Mouse (Mus musculus) 3134 (cell line): Measurements from ENCODE around the gene Gsdme.

Experiments
- DNase-seq: peaks from one replicate; pipeline ENCODE4 v3.0.0-alpha.2; 2011; ENCODE audit warnings: low spot score; ENCODE audit not compliant: insufficient read length; ENCODE audit errors: extremely low read depth

The Gsdme gene

DNA sequence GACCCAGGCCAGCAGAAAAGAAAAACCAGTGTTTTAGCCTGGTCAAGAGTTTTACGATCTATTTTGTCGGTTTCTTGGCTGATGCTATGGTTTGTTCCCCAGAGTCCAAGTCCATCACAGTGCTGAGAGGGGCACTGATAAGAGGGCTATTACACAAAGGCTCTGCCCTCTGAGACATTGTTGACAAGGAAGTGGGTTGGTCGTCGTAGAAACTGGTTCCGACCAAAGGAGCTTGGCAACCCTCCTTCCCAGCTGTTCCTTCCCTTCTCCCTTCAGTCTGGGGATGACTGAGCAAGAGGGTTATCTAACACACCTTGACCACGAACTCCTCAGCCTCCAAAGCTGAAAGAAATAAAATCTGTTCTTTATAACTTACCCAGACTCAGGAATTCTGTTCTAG, at the start of gene Gsdme:
Gsdme (minus strand) TSS at position 193 of the 400 bp plus-strand sequence.
- no peak for DNase-seq

DNA sequence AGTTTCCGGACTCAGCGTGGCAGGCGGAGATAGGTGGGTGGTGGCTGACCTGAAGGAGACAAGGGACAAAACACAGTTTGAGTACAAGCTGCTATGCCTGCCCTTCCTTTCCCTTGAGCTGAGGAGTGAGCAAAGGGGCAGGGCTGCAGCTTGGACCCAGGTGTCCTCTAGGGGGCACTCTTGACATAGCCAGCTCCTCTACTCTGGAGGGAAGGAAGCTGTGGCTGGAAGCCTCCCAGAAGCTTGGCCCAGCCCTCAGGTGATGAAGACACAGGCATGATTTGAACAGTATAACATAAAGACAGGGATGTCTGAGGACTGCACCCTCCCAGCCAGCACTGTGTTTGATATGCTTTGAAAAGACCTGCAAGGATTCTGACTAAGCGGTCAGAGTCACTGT, 49.0 kb upstream of the Gsdme start:
- no peak for DNase-seq

DNA sequence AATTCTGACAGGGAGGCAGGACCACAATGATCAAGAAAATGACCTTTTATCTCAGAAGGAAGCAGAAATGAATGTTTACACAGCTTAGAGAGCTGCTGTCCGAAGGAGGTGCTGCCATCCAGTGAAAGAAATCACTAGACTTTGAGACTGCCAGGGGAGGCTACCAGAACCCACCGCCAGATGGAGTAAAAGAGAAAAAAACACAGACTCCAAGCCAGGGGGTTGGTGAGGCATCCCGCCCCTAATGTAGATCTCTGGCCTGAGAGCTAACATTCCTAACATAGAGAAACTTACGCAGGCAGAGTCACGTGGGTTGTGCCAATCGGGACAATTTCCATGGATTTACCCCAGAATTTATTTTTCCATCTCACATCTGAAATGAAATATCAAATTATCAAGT, 45.4 kb upstream of the Gsdme start:
- DNase-seq: no peak

DNA sequence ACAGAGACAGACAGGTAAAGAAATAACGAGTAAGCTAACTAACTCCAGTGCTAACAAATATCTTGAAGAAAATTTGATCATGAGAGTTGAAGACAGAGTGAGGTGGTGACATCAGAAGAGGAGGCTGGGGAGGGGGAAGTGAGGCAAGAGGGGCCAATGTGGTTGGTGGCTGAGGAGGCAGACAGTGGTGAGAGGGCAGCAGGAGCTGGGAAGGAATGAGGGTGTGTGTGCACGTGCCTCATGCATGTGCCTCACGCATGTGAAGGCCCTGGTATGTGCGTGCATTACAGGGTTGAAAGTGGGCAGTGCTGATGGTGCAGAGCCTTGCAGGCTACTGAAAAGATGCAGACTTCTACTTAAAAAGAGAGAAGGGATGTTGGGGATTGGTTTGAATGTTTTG, 43.0 kb upstream of the Gsdme start:
- no peak for DNase-seq

DNA sequence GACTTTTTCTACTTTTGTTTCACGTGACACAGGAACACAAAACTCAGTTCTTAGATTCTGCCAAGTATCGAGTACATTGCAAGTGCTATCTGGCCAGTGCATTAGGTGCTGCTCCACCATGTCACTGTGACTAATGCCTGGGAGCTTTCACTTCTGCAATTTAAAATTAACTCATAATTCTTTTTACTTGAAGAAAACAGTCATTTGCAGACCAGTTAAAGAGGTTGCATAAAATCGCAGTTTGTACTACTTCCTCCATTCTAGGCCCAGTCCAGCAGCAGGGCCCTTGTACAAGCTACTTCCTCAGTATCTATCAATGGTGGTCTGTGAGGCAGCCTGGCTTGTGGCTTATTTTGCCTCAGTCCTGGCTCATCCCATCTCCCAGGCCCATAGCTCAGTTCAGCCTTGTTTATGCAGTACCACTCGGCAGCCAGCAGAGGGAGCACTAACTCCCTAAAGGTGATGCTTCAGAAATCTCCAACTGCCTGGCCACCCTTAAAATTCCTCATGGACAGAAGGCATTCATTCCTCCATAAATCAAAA, 41.4 kb upstream of the Gsdme start:
- DNase-seq: no peak

DNA sequence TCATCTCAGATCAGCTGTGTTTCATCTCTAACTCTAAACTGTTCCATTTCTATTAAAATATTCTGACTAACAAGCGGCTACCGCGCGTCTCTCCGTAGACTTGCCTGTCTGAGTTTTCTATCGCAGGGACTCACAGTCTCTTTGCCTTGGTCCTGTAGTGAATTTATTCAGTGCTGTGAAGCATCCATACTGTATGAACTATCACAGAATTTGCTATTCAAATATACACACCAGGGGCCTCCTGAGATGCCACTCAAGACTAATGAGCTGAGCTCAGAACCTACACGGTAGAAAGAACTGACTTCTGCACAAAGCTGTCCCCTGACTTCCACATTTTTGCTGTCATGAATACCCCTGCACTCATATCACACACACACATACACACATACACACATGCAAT, 37.5 kb upstream of the Gsdme start:
- DNase-seq: no peak

DNA sequence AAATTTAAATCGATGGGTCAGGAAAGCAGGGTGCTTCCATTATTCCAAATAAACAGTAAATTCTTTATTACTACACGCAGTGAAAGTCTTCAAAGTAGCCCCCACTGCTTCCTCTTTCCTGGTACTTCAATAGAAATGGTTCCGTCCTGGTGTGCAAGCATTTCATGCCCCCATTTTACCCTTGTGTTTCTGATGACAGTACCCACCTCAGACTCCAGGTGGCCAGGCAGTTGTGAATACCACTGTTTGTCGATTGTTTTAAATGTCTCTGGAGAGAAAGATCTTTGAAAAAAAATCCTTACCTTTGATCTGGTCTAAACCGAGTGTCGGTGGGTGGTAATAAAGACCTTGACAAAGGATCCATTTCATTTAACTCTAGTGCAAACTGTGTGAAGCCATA, 37.0 kb upstream of the Gsdme start:
- no peak for DNase-seq

DNA sequence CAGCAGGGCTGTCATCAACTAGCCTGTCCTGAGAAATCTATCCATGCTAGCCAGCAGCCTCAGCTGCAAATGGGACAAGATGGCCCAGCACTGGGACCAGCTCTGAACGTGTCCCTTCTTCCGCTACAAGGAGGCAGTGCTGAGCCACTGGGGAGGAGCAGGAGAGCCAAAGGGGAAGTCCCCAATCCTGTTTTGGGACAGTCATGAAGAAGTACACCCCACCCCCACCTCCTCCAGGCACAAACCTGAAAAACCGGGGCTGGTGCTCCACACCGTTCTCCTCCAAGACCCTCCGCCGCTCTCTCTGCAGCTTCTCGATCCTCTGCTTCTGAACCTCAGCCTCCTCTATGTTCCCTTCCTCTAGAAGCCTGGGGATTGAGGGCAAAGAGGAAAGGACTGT, 35.4 kb upstream of the Gsdme start:
- no peak for DNase-seq

DNA sequence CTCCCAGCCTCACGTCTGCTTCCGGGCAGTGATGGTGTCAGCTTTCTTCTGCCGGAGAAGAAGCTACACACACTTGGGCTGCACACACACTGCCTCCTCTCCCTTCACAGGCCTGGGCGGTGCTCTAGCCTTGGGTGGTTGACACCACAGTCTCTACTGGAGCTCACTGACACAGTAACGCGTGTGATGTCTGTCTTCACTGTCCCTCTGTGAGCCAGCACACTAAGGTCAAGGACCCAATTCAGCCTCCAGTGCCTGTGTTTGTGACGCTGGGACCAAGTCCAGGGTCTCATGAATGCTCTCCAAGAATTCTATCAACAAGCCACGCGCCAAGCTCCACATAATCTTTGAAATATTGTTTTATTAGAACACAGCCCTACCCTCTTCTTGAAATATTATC, 34.0 kb upstream of the Gsdme start:
- no peak for DNase-seq

DNA sequence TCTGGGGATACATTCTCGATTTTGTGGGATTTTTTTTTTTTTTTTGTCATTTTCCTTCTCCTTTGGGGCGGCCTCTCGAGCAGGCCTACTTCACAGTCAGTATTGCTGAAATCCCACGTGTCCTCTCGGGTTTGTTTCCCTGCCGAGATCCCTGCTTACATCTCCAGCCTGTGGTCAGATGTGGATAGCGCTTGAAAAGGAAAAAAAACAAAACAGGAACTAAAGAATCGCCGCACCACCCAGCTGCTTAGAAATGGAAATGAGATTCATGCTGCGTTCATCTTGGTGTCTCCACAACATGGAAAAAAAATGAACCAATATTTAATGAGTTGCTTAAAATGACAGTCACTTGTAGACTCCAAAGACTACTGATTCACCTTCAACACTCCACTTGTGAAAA, 31.5 kb upstream of the Gsdme start:
- DNase-seq: no peak

DNA sequence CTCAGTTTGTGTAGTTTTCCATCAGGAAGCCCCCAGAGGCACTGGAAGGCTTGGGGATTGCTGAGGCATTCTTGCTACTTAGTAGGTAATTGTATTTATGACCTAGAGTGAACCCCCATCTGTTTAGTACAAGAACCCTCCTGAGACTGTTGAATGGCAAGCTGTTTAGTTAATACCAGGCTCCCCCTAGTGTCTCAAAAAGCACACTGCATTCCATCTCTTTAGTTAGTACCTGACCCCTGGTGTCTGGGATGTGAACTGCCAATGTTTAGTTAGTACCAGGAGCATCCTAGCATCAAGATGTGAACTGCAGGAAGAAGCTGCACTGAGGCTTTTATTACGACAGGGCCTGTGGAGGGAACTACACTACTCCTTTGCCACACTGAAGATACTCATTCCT, 30.5 kb upstream of the Gsdme start:
- DNase-seq: peak; percentile 52

DNA sequence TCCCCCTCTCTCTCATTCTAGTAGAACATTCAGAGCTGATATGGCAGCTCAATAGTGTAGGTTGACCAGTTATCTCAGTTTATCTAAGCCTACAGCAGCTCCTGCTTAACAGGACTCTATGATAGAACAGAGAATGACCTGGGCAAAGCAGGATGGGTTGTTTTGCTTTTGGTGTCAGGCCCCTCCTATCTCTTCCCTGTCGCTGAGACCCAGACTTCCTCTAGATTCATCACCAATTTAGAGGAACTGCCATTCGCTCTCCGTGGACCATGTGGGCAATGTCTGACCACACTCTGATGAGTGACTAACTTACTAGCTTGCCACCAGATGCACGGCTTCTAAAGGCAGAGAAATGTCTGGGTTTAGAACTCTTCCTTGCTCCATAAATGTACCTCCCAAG, 28.0 kb upstream of the Gsdme start:
- DNase-seq: no peak

DNA sequence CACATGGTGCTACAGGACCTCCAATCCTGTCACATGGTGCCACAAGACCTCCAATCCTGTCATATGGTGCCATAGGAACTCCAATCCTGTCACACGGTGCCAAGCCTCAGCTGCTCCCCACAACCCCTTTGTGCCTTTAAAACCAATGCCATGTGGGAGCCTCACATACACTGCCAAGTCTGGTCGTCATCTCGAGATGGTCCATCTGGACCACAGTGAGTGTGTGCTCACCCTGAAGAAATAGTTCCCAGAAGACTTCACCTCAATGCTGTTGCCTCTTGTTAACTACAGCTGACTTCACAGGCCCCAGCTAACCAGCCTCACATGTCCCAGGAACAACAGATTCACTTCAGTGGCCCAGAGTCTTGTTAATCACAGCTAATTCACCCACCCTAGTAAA, 23.2 kb upstream of the Gsdme start:
- no peak for DNase-seq

DNA sequence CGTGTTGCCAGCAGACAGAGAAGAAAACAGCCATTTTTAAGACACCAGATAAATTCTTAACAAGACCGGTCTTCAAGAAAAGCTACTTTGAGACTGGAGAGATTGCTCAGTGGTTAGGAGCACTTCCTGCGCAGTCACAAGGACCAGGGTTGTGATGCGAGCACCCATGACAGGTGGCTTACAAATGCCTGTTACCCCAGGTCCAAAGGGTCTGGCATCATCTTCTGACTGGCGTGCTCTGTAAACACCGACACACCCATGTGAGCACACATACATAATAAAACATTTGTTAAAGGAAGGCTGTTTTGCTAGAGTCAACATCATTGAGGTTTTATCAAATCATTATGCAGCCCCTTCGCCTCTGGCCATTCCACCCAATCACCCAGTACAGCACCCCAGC, 16.0 kb upstream of the Gsdme start:
- no peak for DNase-seq

DNA sequence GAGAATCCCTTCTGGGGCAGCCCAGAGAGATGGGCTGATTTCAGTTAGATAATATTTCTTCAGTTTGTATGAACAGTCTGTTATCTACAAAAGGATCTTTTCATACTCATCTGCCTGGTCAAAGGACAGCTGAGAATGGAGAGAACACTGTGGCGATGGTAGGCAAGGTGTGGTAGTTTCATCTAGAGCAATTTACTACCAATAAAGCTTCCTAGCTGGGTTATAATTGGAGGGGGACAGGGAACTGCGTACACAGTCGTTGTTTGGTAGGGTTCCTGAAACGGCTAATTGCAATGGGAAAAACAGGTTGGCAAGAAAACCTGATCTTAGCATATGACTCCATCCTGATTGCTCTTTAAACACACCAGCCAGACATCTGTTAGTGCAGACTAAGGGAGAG, 10.3 kb upstream of the Gsdme start:
- DNase-seq: no peak

DNA sequence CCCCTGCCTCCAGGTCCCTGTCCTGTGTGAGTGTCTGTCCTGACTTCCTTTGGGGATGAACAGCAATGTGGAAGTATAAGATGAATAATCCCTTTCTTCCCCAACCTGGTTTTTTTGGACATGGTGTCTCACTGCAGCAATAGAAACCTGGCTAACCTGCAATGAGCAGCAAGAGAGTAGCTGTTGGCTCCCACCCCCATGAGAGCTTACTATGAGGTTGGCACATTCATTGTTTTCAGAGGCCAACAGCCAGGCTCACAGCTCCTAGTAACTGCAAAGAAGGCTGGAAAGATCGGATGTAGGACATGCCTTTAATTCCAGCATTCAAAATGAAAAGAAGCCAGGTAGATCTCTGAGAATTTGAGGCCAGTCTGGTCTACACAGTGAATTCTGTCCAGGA, 9.8 kb upstream of the Gsdme start:
- no peak for DNase-seq

DNA sequence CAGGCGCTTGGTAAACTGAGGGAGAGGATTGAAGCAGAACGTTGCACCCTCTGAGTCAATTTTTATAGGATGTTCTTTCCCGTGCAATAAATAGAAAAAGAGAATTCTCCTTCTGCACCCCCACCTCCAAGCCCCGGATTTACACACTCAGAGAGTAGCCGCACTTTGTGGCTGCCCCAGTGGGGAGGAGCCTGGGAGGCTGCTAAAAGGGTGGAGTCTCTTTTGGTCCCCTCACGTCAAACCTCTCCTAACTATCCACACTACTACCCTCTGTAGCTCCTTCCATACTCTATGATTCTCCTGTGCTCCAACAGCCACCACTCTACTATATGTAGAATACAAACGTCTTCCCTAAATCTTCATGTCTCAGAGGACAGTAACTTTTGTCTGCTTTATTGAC, 1.4 kb downstream of the Gsdme start:
- DNase-seq: no peak

DNA sequence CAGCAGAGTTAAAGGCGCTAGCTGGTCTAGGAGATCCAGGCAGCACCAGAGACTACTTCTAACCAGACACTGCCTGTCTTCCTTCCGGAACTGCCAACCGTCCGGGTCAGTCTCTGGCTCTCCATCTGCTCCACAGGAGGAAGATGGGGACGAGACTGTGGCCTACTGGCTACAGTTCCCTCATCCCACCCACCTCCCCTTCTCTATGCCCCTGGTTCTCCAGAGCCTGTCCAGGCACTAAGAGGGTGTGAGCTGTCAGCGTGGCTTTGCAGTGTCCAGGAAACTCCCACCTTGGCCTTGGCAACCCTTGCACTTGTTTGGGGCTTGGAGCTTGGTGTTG, 1.8 kb downstream of the Gsdme start:
- no peak for DNase-seq

DNA sequence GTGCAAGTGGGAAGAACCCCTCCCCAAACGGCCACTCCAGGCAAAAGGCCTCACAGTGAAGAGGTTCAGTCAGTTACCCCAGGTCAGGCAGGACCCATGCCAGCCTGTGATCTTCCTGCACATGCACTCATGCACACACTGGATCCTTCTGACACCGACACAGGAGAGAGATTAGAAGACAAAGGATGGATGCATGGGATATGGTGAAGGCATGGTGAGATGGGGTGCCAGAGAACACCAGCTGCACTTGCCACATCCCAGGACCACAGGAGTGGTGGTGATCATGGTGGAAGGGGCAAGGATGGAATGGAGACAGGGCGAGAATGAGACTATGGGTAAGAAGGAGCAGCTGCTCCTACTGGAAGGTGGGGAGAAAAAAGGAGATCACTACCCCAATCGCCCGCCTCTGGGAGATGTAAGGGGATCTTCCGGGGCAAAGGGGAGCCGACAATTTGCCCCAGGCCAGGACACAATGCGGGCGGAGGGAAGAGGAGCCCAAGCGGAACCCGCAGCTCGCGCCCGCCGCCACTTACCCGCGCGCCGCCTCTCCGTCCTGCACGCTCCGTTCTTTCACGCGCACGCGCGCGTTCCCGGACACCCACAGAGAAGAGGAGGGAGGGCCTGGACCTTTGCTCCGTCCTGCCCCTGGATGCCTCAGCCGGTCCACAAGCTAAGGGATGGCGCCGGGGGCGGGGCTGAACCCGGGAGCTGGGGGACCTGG, 2.3 kb downstream of the Gsdme start:
- DNase-seq: peak; percentile 91

DNA sequence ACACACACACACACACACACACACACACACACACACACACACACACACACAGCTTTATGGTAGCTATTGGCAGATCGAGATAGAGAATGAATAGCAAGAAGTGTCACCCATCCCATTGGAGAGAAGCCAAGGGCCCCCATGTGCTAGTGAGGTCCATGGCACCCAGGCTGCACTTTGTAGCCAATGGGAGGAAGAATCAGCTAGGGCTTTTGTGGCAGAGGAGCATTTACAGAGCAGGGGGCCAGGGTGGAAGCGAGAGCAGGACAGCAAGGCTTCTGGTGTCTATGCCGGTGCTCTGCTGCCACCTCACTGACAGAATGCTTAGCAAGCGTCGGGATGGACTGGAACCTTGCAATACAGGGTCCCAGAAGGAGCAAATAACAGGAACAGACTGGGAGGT, 8.3 kb downstream of the Gsdme start:
- DNase-seq: peak; percentile 57

DNA sequence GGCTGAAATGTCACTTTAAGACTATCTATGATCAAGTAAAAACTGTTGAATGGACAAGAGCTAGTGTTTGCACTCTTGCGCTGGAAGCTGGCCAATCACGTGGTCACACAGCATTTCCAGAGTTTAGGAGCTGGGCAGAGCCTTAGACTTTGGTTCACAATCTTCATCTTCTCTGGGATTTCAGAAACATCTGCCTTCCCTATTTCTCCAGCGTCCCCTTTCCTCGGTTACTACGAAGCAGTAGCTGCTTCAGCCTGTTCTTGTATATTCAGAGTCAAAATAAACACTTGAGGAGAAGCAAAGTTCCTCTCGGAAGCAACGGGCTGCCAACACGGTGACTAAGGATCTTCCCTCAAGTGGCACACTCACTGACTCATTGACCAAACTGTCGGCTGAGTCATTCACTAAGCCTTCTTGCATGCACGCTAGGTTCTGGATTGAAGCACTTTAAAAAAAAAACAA, 8.9 kb downstream of the Gsdme start:
- DNase-seq: peak; percentile 82

DNA sequence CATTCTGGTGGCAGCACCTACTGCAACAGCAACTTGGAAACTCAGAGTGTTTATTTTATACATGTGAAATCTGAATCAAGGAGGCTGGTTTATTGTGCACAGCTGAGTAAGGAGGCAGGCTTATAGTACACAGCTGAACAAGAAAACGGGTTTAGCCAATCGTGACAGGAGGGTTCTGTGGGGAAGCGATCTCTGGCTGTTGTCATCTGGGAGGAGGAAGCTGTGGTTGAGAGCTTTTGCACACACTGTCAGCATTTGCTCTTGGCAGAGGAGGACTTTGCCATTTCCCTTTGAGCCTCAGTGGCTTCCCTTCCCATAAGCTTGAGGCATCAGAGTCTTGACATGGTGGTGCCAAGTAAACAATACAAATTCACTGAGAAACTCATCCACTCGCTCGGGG, 11.0 kb downstream of the Gsdme start:
- peak; percentile 14 for DNase-seq

DNA sequence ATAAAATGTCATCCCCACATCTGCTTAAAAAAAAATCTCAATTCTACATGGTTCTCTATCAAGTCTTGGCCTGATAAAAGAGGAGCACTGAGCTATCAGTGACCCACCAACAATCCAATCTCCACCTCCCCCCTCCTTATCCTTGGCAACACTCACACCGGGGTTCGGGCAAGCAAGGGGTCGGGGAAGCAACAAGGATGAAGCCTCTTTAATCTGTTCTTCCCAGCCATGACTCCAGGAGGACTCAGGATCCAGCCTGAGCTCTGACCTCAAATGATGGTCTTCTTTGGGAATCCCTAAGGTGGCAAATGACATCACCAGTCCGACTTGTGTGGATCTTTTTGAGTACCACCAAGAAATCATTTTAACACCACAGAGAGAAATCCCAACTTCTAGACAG, 15.9 kb downstream of the Gsdme start:
- DNase-seq: no peak
